Mouse (Mus musculus): ENCODE measurements around the gene Irf2bp1. TPM values are rescaled to one million over a fixed set of nuclear protein-coding genes. Genes with fewer than 3 reads are reported as not detected.

Gene Irf2bp1
- polyA plus RNA-seq, 1 experiment from 2014 or later, result 27.9 TPM

DNA sequence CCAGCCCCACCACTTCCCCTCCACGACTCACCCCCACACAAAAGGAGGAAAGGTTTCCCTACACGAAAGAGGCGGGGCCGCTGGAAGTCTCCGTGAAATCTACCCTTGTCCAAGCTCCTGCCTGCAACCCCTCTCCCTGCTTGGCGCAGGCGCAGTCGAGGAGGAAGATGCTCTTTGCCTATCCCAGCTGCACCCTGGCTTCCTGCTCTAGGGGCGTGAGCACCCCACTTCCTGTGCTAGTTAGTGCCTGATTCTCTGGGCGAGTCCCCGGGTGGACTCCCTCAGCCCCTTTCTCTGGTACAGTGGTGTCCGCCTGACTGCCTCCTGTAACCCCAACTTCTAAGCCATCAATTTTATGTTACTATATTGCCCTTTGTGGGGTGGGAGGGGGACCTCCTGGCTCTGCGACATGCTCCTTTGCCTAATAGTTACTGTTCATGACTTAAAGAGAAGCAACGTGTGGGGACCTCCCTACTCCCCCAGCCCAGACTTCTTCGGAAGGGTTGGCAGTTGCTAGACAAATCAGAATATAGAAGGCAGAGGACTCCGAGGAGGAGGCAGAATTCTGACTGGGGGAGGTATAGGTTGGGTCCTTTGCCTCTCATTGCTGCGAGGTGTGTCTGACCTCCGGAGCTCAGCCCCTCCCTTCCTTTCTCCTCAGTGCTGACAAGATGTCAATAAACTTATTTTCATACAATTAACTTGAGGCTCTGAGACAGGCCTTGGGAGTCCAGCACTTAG lies 2.6 kb upstream of the Irf2bp1 start:
- H3K27ac ChIP-seq (replicated peaks; ENCODE audit: low read depth, low read length), result no peak overlapping the region
- 31% methylated on average over 18 of the region's 18 CpGs for WGBS

DNA sequence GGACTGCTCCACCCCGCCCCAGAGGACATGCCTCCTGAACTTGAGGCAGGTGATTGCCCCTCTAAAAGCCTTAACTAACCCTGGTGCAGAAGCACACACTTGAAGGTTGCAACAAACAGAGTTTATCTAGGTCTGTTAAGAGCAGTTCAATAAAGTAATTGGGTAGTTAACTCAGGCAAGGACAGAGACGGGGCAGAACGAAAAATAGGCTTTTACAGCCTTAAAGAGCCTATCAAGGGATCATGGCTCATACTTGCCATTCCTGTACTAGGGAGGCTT lies 2.1 kb upstream of the Irf2bp1 start:
- Histone ChIP-seq H3K4me2 (ENCODE audit: low read depth, low read length) (no peak overlapping the region), H3K9ac (replicated peaks; ENCODE audit: low read length) (no peak overlapping the region), H3K27ac (replicated peaks; ENCODE audit: low read depth, low read length) (no peak overlapping the region), H3K36me3 (replicated peaks; ENCODE audit: control insufficient read depth, insufficient read depth, low read depth, low read length) (peaks cover 7% of the 10 kb centered on the region), H3K4me1 (ENCODE audit: control insufficient read depth, insufficient read depth, low read length) (peaks cover 14% of the 10 kb centered on the region), H3K27me3 (ENCODE audit: control insufficient read depth, insufficient read depth, low read length) (no peaks in the 10 kb centered on the region), H3K9me3 (replicated peaks; ENCODE audit: control insufficient read depth, low read length) (no peaks in the 10 kb centered on the region), H3K4me3 (ENCODE audit: low read depth, low read length) (no peak overlapping the region)
- DNase-seq (ENCODE audit: low spot score) (no peak), ATAC-seq (replicated peaks; ENCODE audit: insufficient number of reproducible peaks, low FRiP score, low TSS enrichment, low read depth) (no peak)
- 76% methylated on average over 3 of the region's 3 CpGs for WGBS

More for the DNA sequence above, 2.6 kb upstream of the Irf2bp1 start:
- ATAC-seq (replicated peaks; ENCODE audit: insufficient number of reproducible peaks, low FRiP score, low TSS enrichment, low read depth) (no peak; the same call in 1 of the 2 replicates), DNase-seq (ENCODE audit: low spot score) (peak; percentile 60)
- H3K36me3 ChIP-seq (replicated peaks; ENCODE audit: control insufficient read depth, insufficient read depth, low read depth, low read length), result peaks cover 7% of the 10 kb centered on the region
- H3K4me3 ChIP-seq (ENCODE audit: low read depth, low read length), result peak overlapping the region; percentile 36
- peak overlapping the region; percentile 58 for H3K4me2 ChIP-seq (ENCODE audit: low read depth, low read length)
- no peaks in the 10 kb centered on the region for H3K9me3 ChIP-seq (replicated peaks; ENCODE audit: control insufficient read depth, low read length)
- H3K9ac ChIP-seq (replicated peaks; ENCODE audit: low read length), result peak overlapping the region; percentile 55
- H3K4me1 ChIP-seq (ENCODE audit: control insufficient read depth, insufficient read depth, low read length), result peaks cover 14% of the 10 kb centered on the region
- no peaks in the 10 kb centered on the region for H3K27me3 ChIP-seq (ENCODE audit: control insufficient read depth, insufficient read depth, low read length)

DNA sequence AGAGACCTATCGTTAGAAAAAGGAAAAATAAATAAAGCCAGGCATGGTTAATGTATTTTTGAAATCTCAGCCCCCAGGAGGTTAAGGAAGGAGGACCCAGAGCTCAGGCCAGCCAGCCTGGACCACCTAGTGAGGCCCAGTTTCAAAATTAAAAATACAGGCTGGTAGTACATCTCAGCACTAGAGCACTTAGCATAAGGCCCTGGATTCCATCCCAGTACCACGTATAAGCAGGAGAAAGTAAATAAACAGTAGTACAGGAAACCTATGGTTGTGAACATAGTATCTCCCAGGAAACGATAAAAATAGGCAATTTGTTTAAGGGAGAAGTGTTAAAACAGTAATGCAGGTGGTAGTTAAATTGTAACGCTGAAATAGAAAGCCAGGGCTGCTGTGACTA lies 1.7 kb upstream of the Irf2bp1 start:
- ATAC-seq (replicated peaks; ENCODE audit: insufficient number of reproducible peaks, low FRiP score, low TSS enrichment, low read depth), result no peak
- no peaks in the 10 kb centered on the region for H3K9me3 ChIP-seq (replicated peaks; ENCODE audit: control insufficient read depth, low read length)
- peak overlapping the region; percentile 37 for H3K9ac ChIP-seq (replicated peaks; ENCODE audit: low read length)

DNA sequence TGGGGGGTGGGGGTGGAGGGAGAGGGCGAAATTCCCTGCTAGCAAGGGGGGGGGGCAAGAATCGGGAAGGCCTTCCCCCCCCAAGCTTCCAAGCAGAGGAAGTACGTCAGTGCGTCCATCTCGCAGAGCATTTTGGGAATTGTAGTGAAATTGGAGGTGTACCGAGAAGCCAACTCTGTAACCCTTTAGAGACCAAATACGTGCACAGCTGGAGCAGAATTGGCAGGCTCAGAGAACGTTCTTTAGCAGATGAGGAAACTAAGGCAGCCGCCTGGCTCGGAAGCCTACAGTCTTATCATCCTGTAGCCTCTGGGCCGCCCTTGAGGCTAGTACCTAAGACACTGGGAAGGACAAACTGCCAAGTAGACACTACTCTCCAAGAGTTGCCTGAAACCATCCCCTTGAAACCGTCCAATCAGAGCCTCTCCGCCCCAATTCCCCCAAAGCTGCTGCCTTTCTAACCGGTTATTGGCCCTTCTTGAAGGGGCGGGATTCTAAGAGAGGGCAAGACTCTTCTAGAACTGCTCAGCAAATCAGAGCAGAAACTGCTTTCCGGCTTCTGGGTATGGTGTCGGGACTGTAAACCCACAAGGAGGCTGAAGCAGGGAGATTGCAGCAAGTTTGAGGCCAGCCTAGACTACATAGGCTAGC lies 871 bp upstream of the Irf2bp1 start:
- Histone ChIP-seq H3K27me3 (ENCODE audit: control insufficient read depth, insufficient read depth, low read length) (no peaks in the 10 kb centered on the region), H3K27ac (replicated peaks; ENCODE audit: low read depth, low read length) (no peak overlapping the region), H3K4me3 (ENCODE audit: low read depth, low read length) (peak overlapping the region; percentile 23), H3K9me3 (replicated peaks; ENCODE audit: control insufficient read depth, low read length) (no peaks in the 10 kb centered on the region), H3K4me1 (ENCODE audit: control insufficient read depth, insufficient read depth, low read length) (peaks cover 14% of the 10 kb centered on the region), H3K36me3 (replicated peaks; ENCODE audit: control insufficient read depth, insufficient read depth, low read depth, low read length) (peaks cover 7% of the 10 kb centered on the region), H3K4me2 (ENCODE audit: low read depth, low read length) (peak overlapping the region; percentile 46), H3K9ac (replicated peaks; ENCODE audit: low read length) (peak overlapping the region; percentile 37)
- ATAC-seq (replicated peaks; ENCODE audit: insufficient number of reproducible peaks, low FRiP score, low TSS enrichment, low read depth) (peak; percentile 20), DNase-seq (ENCODE audit: low spot score) (peak; percentile 95)
- WGBS, result 2% methylated on average over 17 of the region's 17 CpGs

More for the DNA sequence above, 1.7 kb upstream of the Irf2bp1 start:
- no peak for DNase-seq (ENCODE audit: low spot score)
- Histone ChIP-seq H3K36me3 (replicated peaks; ENCODE audit: control insufficient read depth, insufficient read depth, low read depth, low read length) (peaks cover 7% of the 10 kb centered on the region), H3K4me3 (ENCODE audit: low read depth, low read length) (peak overlapping the region; percentile 23), H3K4me1 (ENCODE audit: control insufficient read depth, insufficient read depth, low read length) (peaks cover 14% of the 10 kb centered on the region), H3K27ac (replicated peaks; ENCODE audit: low read depth, low read length) (peak overlapping the region; percentile 49; the same call in 1 of the 2 replicates), H3K4me2 (ENCODE audit: low read depth, low read length) (peak overlapping the region; percentile 46), H3K27me3 (ENCODE audit: control insufficient read depth, insufficient read depth, low read length) (no peaks in the 10 kb centered on the region)
- WGBS, result 40% methylated on average over 4 of the region's 4 CpGs

DNA sequence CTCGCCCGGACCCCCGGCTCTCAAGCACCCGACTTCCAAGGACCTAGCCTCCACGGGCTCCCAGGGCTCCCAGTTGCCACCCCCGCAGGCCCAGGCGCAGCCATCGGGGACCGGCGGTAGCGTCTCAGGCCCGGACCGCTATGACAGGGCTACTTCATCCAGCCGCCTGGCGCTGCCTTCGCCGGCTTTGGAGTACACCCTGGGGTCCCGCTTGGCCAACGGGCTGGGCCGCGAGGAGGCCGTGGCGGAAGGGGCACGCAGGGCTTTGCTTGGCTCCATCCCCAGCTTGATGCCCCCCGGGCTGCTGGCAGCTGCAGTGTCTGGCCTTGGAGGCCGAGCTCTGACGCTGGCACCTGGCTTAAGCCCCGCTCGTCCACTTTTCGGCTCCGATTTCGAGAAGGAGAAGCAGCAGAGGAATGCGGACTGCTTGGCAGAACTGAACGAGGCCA lies 811 bp downstream of the Irf2bp1 start:
- H3K27me3 ChIP-seq (ENCODE audit: control insufficient read depth, insufficient read depth, low read length), result no peaks in the 10 kb centered on the region
- peak overlapping the region; percentile 88 for H3K27ac ChIP-seq (replicated peaks; ENCODE audit: low read depth, low read length)
- H3K36me3 ChIP-seq (replicated peaks; ENCODE audit: control insufficient read depth, insufficient read depth, low read depth, low read length), result peaks cover 7% of the 10 kb centered on the region
- peaks cover 14% of the 10 kb centered on the region for H3K4me1 ChIP-seq (ENCODE audit: control insufficient read depth, insufficient read depth, low read length)
- H3K4me2 ChIP-seq (ENCODE audit: low read depth, low read length), result peak overlapping the region; percentile 98
- DNase-seq (ENCODE audit: low spot score), result no peak
- no peaks in the 10 kb centered on the region for H3K9me3 ChIP-seq (replicated peaks; ENCODE audit: control insufficient read depth, low read length)
- ATAC-seq (replicated peaks; ENCODE audit: insufficient number of reproducible peaks, low FRiP score, low TSS enrichment, low read depth), result 0 out of 2 replicates have a peak, but pooled peaks have one; percentile 2
- H3K9ac ChIP-seq (replicated peaks; ENCODE audit: low read length), result peak overlapping the region; percentile 92
- 7% methylated on average over 34 of the region's 34 CpGs for WGBS
- H3K4me3 ChIP-seq (ENCODE audit: low read depth, low read length), result peak overlapping the region; percentile 96

DNA sequence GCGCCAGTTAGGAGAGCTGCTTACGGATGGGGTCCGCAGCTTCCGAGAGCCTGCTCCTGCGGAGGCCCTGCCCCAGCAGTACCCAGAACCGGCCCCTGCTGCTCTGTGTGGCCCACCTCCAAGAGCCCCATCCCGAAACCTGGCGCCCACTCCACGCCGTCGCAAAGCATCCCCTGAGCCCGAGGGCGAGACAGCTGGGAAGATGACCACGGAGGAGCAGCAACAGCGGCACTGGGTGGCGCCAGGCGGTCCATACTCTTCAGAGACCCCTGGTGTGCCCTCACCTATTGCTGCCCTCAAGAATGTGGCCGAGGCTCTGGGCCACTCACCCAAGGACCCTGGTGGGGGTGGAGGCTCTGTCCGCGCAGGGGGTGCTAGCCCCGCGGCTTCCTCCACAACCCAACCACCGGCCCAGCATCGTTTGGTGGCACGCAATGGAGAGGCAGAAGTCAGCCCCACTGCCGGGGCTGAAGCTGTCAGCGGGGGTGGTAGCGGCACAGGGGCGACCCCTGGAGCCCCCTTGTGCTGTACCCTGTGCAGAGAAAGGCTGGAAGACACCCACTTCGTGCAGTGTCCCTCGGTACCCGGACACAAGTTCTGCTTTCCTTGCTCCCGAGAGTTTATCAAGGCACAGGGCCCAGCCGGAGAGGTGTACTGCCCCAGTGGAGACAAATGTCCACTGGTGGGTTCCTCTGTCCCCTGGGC lies 1.7 kb downstream of the Irf2bp1 start:
- Histone ChIP-seq H3K4me1 (ENCODE audit: control insufficient read depth, insufficient read depth, low read length) (peaks cover 14% of the 10 kb centered on the region), H3K27ac (replicated peaks; ENCODE audit: low read depth, low read length) (no peak overlapping the region)
- WGBS, result 80% methylated on average over 34 of the region's 34 CpGs

DNA sequence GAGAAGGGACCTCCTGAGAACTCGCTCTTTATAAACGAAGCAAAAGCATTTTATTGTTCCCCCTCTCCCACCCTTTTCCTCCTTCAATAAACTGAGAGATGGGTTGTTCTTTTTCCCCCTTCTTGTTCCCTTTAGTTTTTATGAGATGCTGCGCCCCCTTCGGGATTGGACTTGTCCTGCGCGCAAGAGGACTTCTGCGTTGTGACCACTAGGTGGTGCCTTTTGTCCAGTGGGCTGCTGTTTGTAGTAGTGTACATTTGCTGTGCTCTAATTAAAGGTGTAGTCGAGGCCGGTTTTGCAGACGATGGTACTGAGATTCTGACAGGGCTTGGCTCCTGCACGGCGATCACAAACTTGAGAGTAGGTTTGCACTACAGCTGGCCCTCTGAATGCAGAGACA lies 2.6 kb downstream of the Irf2bp1 start:
- H3K36me3 ChIP-seq (replicated peaks; ENCODE audit: control insufficient read depth, insufficient read depth, low read depth, low read length), result peaks cover 7% of the 10 kb centered on the region
- 8% methylated on average over 12 of the region's 12 CpGs for WGBS
- H3K4me3 ChIP-seq (ENCODE audit: low read depth, low read length), result no peak overlapping the region
- DNase-seq (ENCODE audit: low spot score), result peak; percentile 93
- peaks cover 14% of the 10 kb centered on the region for H3K4me1 ChIP-seq (ENCODE audit: control insufficient read depth, insufficient read depth, low read length)
- H3K9ac ChIP-seq (replicated peaks; ENCODE audit: low read length), result no peak overlapping the region
- no peak overlapping the region for H3K27ac ChIP-seq (replicated peaks; ENCODE audit: low read depth, low read length)
- no peaks in the 10 kb centered on the region for H3K9me3 ChIP-seq (replicated peaks; ENCODE audit: control insufficient read depth, low read length)
- ATAC-seq (replicated peaks; ENCODE audit: insufficient number of reproducible peaks, low FRiP score, low TSS enrichment, low read depth), result no peak
- H3K27me3 ChIP-seq (ENCODE audit: control insufficient read depth, insufficient read depth, low read length), result no peaks in the 10 kb centered on the region
- no peak overlapping the region; the same call in 1 of the 2 replicates for H3K4me2 ChIP-seq (ENCODE audit: low read depth, low read length)

More for the DNA sequence above, 1.7 kb downstream of the Irf2bp1 start:
- Histone ChIP-seq H3K9ac (replicated peaks; ENCODE audit: low read length) (peak overlapping the region; percentile 92; the same call in 1 of the 2 replicates), H3K4me3 (ENCODE audit: low read depth, low read length) (peak overlapping the region; percentile 96), H3K27me3 (ENCODE audit: control insufficient read depth, insufficient read depth, low read length) (no peaks in the 10 kb centered on the region), H3K36me3 (replicated peaks; ENCODE audit: control insufficient read depth, insufficient read depth, low read depth, low read length) (peaks cover 7% of the 10 kb centered on the region), H3K4me2 (ENCODE audit: low read depth, low read length) (peak overlapping the region; percentile 98), H3K9me3 (replicated peaks; ENCODE audit: control insufficient read depth, low read length) (no peaks in the 10 kb centered on the region)
- no peak for ATAC-seq (replicated peaks; ENCODE audit: insufficient number of reproducible peaks, low FRiP score, low TSS enrichment, low read depth)
- no peak for DNase-seq (ENCODE audit: low spot score)

Data from embryonic facial prominence, embryonic 11.5 days (tissue).